21 mouse cellular contexts compared by ENCODE assay signal in genomic region chr3:144580281-144580680, GRCm38 (mm10). TPM values are rescaled to one million over a fixed set of nuclear protein-coding genes. Genes with fewer than 3 reads are reported as not detected.
A peak's percentile ranks its signal among the peaks of the same experiment; 100 is the strongest.
DNase-seq lines count a peak whose midpoint lies in the region; ATAC-seq and TF ChIP-seq lines count a peak whose summit lies in the region.
"Had no signal": no experiment of that assay in that cellular context is flagged by ENCODE, and none has a peak within 500 bp of the region (broad histone marks: within the 10 kb centered on the region; RNA-seq: fewer than 3 reads in every experiment).

No protein-coding gene starts in this region.

- intact Hi-C loops in heart, postnatal 36 days (cut with DNase I) = no loop called here

- H3K27me3 ChIP-seq in kidney, adult 2 months (replicated peaks; ENCODE audit: control insufficient read depth, insufficient read depth, low read length) = no peaks in the 10 kb centered on the region
- no peaks in the 10 kb centered on the region for H3K27me3 ChIP-seq in liver, embryonic 13.5 days
- H3K27me3 ChIP-seq in liver, embryonic 11.5 days (replicated peaks; ENCODE audit: control insufficient read depth, insufficient read depth, low read length) = no peaks in the 10 kb centered on the region
- H3K27me3 ChIP-seq in liver, postnatal 0 days (ENCODE audit: insufficient read depth, low read length) = no peaks in the 10 kb centered on the region
- H3K27me3 ChIP-seq: embryonic facial prominence, embryonic 12.5 days; forebrain, embryonic 12.5 days; heart, embryonic 15.5 days; hindbrain, embryonic 12.5 days had no signal

- no peak for TF ChIP-seq EP300 in liver, postnatal 0 days (IDR thresholded peaks at IDR 0.05; ENCODE audit: low read depth)

- no peaks in the 10 kb centered on the region for H3K36me3 ChIP-seq in kidney, adult 2 months (ENCODE audit: control insufficient read depth, insufficient read depth, low read length)
- H3K36me3 ChIP-seq in liver, embryonic 13.5 days = peaks cover 47% of the 10 kb centered on the region
- peaks cover 12% of the 10 kb centered on the region for H3K36me3 ChIP-seq in liver, embryonic 11.5 days (ENCODE audit: control insufficient read depth, insufficient read depth, low read length)
- H3K36me3 ChIP-seq in liver, postnatal 0 days (replicated peaks; ENCODE audit: insufficient read depth, low read length) = peaks cover 18% of the 10 kb centered on the region

- H3K4me2 ChIP-seq in liver, embryonic 13.5 days = no peak overlapping the region
- H3K4me2 ChIP-seq in liver, embryonic 11.5 days = no peak overlapping the region
- peak overlapping the region; percentile 14; the same call in 1 of the 2 replicates for H3K4me2 ChIP-seq in liver, postnatal 0 days (ENCODE audit: low read depth, low read length)
- H3K4me2 ChIP-seq: embryonic facial prominence, embryonic 12.5 days; forebrain, embryonic 12.5 days; heart, embryonic 11.5 days; heart, embryonic 15.5 days; hindbrain, embryonic 12.5 days had no signal

- H3K9ac ChIP-seq in liver, embryonic 13.5 days = no peak overlapping the region
- H3K9ac ChIP-seq in liver, embryonic 11.5 days (ENCODE audit: low read depth, low read length) = no peak overlapping the region
- H3K9ac ChIP-seq in liver, postnatal 0 days (replicated peaks) = no peak overlapping the region
- H3K9ac ChIP-seq: embryonic facial prominence, embryonic 12.5 days; forebrain, embryonic 12.5 days; heart, embryonic 15.5 days; hindbrain, embryonic 12.5 days had no signal

- 33% methylated on average over 7 of the region's 7 CpGs for WGBS in kidney, adult 2 months
- WGBS in liver, embryonic 13.5 days (ENCODE audit: insufficient replicate concordance) = 70% methylated on average over 7 of the region's 7 CpGs
- 79% methylated on average over 7 of the region's 7 CpGs for WGBS in liver, embryonic 11.5 days
- 66% methylated on average over 7 of the region's 7 CpGs for WGBS in liver, postnatal 0 days (ENCODE audit: insufficient replicate concordance)

- no peak overlapping the region for H3K27ac ChIP-seq in kidney, adult 2 months (ENCODE audit: insufficient read depth, low read depth, low read length)
- 0 out of 2 replicates have a peak overlapping the region, but pooled peaks have one; percentile 9 for H3K27ac ChIP-seq in liver, embryonic 13.5 days
- H3K27ac ChIP-seq in liver, embryonic 11.5 days (ENCODE audit: low read depth, low read length) = no peak overlapping the region
- H3K27ac ChIP-seq in liver, postnatal 0 days (ENCODE audit: low read depth) = peak overlapping the region; percentile 73
- H3K27ac ChIP-seq: embryonic facial prominence, embryonic 12.5 days; forebrain, embryonic 12.5 days; hindbrain, embryonic 12.5 days had no signal

- no peak for TF ChIP-seq CTCF in kidney, adult 2 months (conservative IDR thresholded peaks at IDR 0.05; ENCODE audit: insufficient read depth, insufficient read length, low read depth, low read length)
- TF ChIP-seq CTCF in liver, postnatal 0 days (IDR thresholded peaks at IDR 0.05; ENCODE audit: low read depth) = no peak

- H3K9me3 ChIP-seq in liver, embryonic 13.5 days (replicated peaks) = no peaks in the 10 kb centered on the region
- no peaks in the 10 kb centered on the region for H3K9me3 ChIP-seq in liver, embryonic 11.5 days (ENCODE audit: control insufficient read depth, low read length)
- H3K9me3 ChIP-seq in liver, postnatal 0 days (ENCODE audit: low read length) = no peaks in the 10 kb centered on the region
- H3K9me3 ChIP-seq: embryonic facial prominence, embryonic 12.5 days; forebrain, embryonic 12.5 days; heart, embryonic 15.5 days; hindbrain, embryonic 12.5 days had no signal

- peaks cover 15% of the 10 kb centered on the region; the same call in 1 of the 2 replicates for H3K4me1 ChIP-seq in kidney, adult 2 months (ENCODE audit: control insufficient read depth, insufficient read depth, low read length)
- peaks cover 70% of the 10 kb centered on the region for H3K4me1 ChIP-seq in liver, embryonic 13.5 days (replicated peaks)
- H3K4me1 ChIP-seq in liver, embryonic 11.5 days (replicated peaks; ENCODE audit: control insufficient read depth, insufficient read depth, low read length) = peaks cover 18% of the 10 kb centered on the region
- peaks cover 41% of the 10 kb centered on the region for H3K4me1 ChIP-seq in liver, postnatal 0 days (ENCODE audit: insufficient read depth)
- H3K4me1 ChIP-seq: embryonic facial prominence, embryonic 12.5 days; hindbrain, embryonic 12.5 days had no signal

- TF ChIP-seq POLR2A in kidney, adult 2 months (IDR thresholded peaks at IDR 0.05; ENCODE audit: low read depth, low read length) = no peak

- no peak overlapping the region for H3K4me3 ChIP-seq in kidney, adult 2 months (ENCODE audit: insufficient read depth, low read depth, low read length)
- H3K4me3 ChIP-seq in liver, embryonic 13.5 days (replicated peaks) = no peak overlapping the region
- H3K4me3 ChIP-seq in liver, embryonic 11.5 days (ENCODE audit: low read depth, low read length) = no peak overlapping the region
- no peak overlapping the region for H3K4me3 ChIP-seq in liver, postnatal 0 days (ENCODE audit: low read depth, low read length)
- H3K4me3 ChIP-seq: embryonic facial prominence, embryonic 12.5 days; forebrain, embryonic 12.5 days; heart, embryonic 15.5 days; hindbrain, embryonic 12.5 days had no signal

- DNase-seq in heart, adult 11 months = peak; percentile 50
- no peak for DNase-seq in heart, postnatal 36 days
- DNase-seq in kidney, adult 2 months = peak; percentile 50
- no peak for DNase-seq in kidney, adult 18-20 months
- no peak for DNase-seq in liver, embryonic 13.5 days
- no peak for DNase-seq in liver, embryonic 11.5 days (ENCODE audit: low spot score)
- DNase-seq in liver, postnatal 0 days = no peak
- DNase-seq: adrenal gland, postnatal 10 days; cerebellum, adult 11 months; cerebellum, adult 8-10 months; cerebellum, postnatal 14 days; embryo, embryonic 11 days; gastrocnemius, postnatal 14 days; heart, postnatal 4 days had no signal

- no peak for ATAC-seq in liver, embryonic 13.5 days (ENCODE audit: low read depth)
- ATAC-seq in liver, embryonic 11.5 days (replicated peaks; ENCODE audit: low FRiP score) = no peak
- 0 out of 2 replicates have a peak, but pooled peaks have one; percentile 11 for ATAC-seq in liver, postnatal 0 days
- ATAC-seq: forebrain, embryonic 16.5 days; hindbrain, embryonic 16.5 days had no signal

RNA-seq across cellular contexts. Expression of gene Selenof, which starts 10.2 kb away (rescaled TPM):
- 100 to 1,000 TPM; 134 to 135 TPM for total RNA-seq in heart, postnatal 36 days (2021)
- polyA plus RNA-seq in kidney, adult 2 months (2012; rRNA removed) = 215 and 275 TPM in 2 replicates
- polyA plus RNA-seq in liver, embryonic 13.5 days (2015; fragmentation: Nextera tagmentation; extraction: Ambion mirVana) = 316 and 342 TPM in 2 replicates
- polyA plus RNA-seq in liver, embryonic 11.5 days (2014; fragmentation: Nextera tagmentation; extraction: Ambion mirVana) = 369 and 370 TPM in 2 replicates
- polyA plus RNA-seq in liver, postnatal 0 days (2015; fragmentation: Nextera tagmentation; extraction: Ambion mirVana) = 271 and 284 TPM in 2 replicates

RNA-seq across cellular contexts. Expression of gene Hs2st1, which starts 10.3 kb away (rescaled TPM):
- 10 to 100 TPM in 1 of 2 experiments, 1 to 10 TPM in 1; 8.8 to 11.2 TPM for total RNA-seq in heart, postnatal 36 days (2021)
- polyA plus RNA-seq in kidney, adult 2 months (2012; rRNA removed) = 4.9 and 5.2 TPM in 2 replicates
- 2.2 and 3.1 TPM in 2 replicates for polyA plus RNA-seq in liver, embryonic 13.5 days (2015; fragmentation: Nextera tagmentation; extraction: Ambion mirVana)
- polyA plus RNA-seq in liver, embryonic 11.5 days (2014; fragmentation: Nextera tagmentation; extraction: Ambion mirVana) = 7.2 and 7.3 TPM in 2 replicates
- polyA plus RNA-seq in liver, postnatal 0 days (2015; fragmentation: Nextera tagmentation; extraction: Ambion mirVana) = 1.5 and 1.9 TPM in 2 replicates

Comparison
In these comparisons a context has a peak if more than half of its experiments do, and no peak if none do; other contexts are left out.
1. DNase-seq: peak in heart, adult 11 months (single experiment) and kidney, adult 2 months (single experiment); none in heart, postnatal 36 days (0 of 2), kidney, adult 18-20 months (single experiment), liver, embryonic 13.5 days (single experiment), liver, embryonic 11.5 days (single experiment) and liver, postnatal 0 days (single experiment).
2. H3K27ac ChIP-seq: peak in liver, embryonic 13.5 days (single experiment) and liver, postnatal 0 days (single experiment); none in kidney, adult 2 months (single experiment) and liver, embryonic 11.5 days (single experiment).